Mouse (Mus musculus): ENCODE data around the gene Cd55. TPM values are rescaled to one million over a fixed set of nuclear protein-coding genes. Genes with fewer than 3 reads are reported as not detected.

Gene Cd55
- polyA plus RNA-seq, 1 experiment: 37.4 TPM

Other genes starting within 250 kb of the Cd55 start
- 183 and 221 TPM in 2 replicates for gene Cd55b, start 39.7 kb downstream of the Cd55 start, polyA plus RNA-seq (2012; rRNA removed)
- gene Zp3r, start 166.9 kb upstream of the Cd55 start, polyA plus RNA-seq (2012; rRNA removed): 109 and 160 TPM in 2 replicates
- gene C4bp, start 198.9 kb upstream of the Cd55 start, polyA plus RNA-seq (2012; rRNA removed): 1.3 TPM in 1 of 2 replicates, not detected in the other